In the genomic region with DNA sequence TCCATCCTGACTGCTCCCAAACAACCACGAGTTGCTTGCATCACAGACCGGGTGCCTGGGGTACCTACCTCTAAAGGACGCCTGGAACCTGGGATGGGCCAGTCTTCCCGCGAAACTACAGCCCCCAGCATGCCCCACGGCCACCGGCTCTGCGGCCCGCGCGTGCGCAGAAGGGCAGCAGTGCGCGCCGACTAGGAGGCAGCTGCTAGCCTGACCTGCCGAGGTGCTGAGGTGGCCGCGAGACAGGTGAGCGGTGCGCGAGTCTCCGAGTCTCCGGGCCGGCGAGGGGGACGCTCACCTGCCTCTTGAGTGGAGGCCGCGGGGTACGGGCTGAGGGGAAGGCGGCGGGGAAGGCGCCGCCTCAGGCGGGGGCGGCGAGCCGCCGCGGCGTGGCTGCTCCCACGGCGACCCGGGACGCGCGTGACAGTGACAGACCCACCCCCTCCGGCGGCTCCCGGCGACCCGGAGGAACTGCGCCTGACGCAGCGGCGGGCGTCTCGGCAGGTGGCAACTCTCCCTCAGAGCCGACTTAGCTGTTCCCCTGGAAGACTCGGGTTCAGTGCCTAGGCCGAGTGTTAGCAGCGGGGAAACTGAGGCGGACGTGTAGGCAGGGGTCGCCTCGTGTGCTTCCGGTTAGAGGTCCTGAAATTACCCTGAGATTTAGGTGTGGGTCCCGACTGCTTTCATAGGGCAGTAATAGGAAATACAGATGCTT, we compare ENCODE assay signal across 8 mouse cellular contexts. TPM values are rescaled to one million over a fixed set of nuclear protein-coding genes. Genes with fewer than 3 reads are reported as not detected.
DNase-seq lines count a peak whose midpoint lies in the region; ATAC-seq and TF ChIP-seq lines count a peak whose summit lies in the region.

A gene (plus strand): TSS at position 146 of the 715 bp plus-strand sequence.

- peak within 1 kb of the TSS; percentile 92 for H3K4me3 ChIP-seq in embryonic facial prominence, embryonic 14.5 days (ENCODE audit: low read depth, low read length)
- peak within 1 kb of the TSS; percentile 80 for H3K4me3 ChIP-seq in limb, embryonic 14.5 days (replicated peaks; ENCODE audit: low read length)
- H3K4me3 ChIP-seq in midbrain, postnatal 0 days (ENCODE audit: low read depth, low read length), result peak within 1 kb of the TSS; percentile 84

- TF ChIP-seq POLR2A in limb, embryonic 14.5 days (IDR thresholded peaks at IDR 0.05; ENCODE audit: borderline replicate concordance, extremely low read depth, insufficient read depth, insufficient read length), result 0 out of 2 replicates have a peak, but pooled peaks have one; percentile 55

- peak within 1 kb of the TSS; percentile 75 for H3K9ac ChIP-seq in embryonic facial prominence, embryonic 14.5 days (ENCODE audit: low read depth, low read length)
- peak within 1 kb of the TSS; percentile 70 for H3K9ac ChIP-seq in limb, embryonic 14.5 days (ENCODE audit: low read depth, low read length, severe bottlenecking)
- peak within 1 kb of the TSS; percentile 84 for H3K9ac ChIP-seq in midbrain, postnatal 0 days (replicated peaks; ENCODE audit: low read length, poor library complexity, severe bottlenecking)

- H3K27me3 ChIP-seq in embryonic facial prominence, embryonic 14.5 days (replicated peaks; ENCODE audit: control insufficient read depth, insufficient read depth, low read length), result no peaks in the 10 kb centered on the region
- no peaks in the 10 kb centered on the region for H3K27me3 ChIP-seq in limb, embryonic 14.5 days (ENCODE audit: control insufficient read depth, insufficient read depth, low read length)
- no peaks in the 10 kb centered on the region for H3K27me3 ChIP-seq in midbrain, postnatal 0 days (ENCODE audit: insufficient read depth, low read length)

- H3K36me3 ChIP-seq in embryonic facial prominence, embryonic 14.5 days (ENCODE audit: control insufficient read depth, insufficient read depth, low read length), result no peaks in the 10 kb centered on the region
- no peaks in the 10 kb centered on the region for H3K36me3 ChIP-seq in limb, embryonic 14.5 days (ENCODE audit: control insufficient read depth, insufficient read depth, low read length)
- H3K36me3 ChIP-seq in midbrain, postnatal 0 days (ENCODE audit: insufficient read depth, low read length), result no peaks in the 10 kb centered on the region

- DNase-seq in 3134 (ENCODE audit: extremely low read depth, insufficient read length, low spot score), result peak; percentile 88
- DNase-seq in adrenal gland, postnatal 4 days (ENCODE audit: low spot score in 2 of 2), result peak; percentile 62 to 67
- DNase-seq in embryonic facial prominence, embryonic 14.5 days (ENCODE audit: low spot score), result peak; percentile 88
- peak; percentile 73 for DNase-seq in heart, adult 8-10 months (ENCODE audit: low spot score)
- DNase-seq in kidney, adult 9 months, result peak; percentile 87
- peak; percentile 84 for DNase-seq in limb, embryonic 14.5 days (ENCODE audit: low spot score)
- peak; percentile 89 for DNase-seq in midbrain, postnatal 0 days (ENCODE audit: low spot score)
- peak; percentile 73 to 78 for DNase-seq in spleen, postnatal 14 days (ENCODE audit: low spot score in 2 of 2)

- TF ChIP-seq CTCF in midbrain, postnatal 0 days (IDR thresholded peaks at IDR 0.05), result no peak

- H3K4me2 ChIP-seq in embryonic facial prominence, embryonic 14.5 days (ENCODE audit: low read depth, low read length), result peak within 1 kb of the TSS; percentile 92
- H3K4me2 ChIP-seq in limb, embryonic 14.5 days (replicated peaks; ENCODE audit: low read depth, low read length, severe bottlenecking), result peak within 1 kb of the TSS; percentile 88
- H3K4me2 ChIP-seq in midbrain, postnatal 0 days (ENCODE audit: low read depth, low read length, poor library complexity, severe bottlenecking), result peak within 1 kb of the TSS; percentile 74

- no peaks in the 10 kb centered on the region for H3K9me3 ChIP-seq in embryonic facial prominence, embryonic 14.5 days (ENCODE audit: control insufficient read depth, low read length)
- no peaks in the 10 kb centered on the region for H3K9me3 ChIP-seq in limb, embryonic 14.5 days (ENCODE audit: control insufficient read depth, low read length)
- H3K9me3 ChIP-seq in midbrain, postnatal 0 days (ENCODE audit: low read length), result no peaks in the 10 kb centered on the region

- 0% methylated on average over 33 of the region's 67 CpGs for WGBS in embryonic facial prominence, embryonic 14.5 days
- under 1% methylated on average over 56 of the region's 67 CpGs for WGBS in limb, embryonic 14.5 days
- WGBS in midbrain, postnatal 0 days, result under 1% methylated on average over 66 of the region's 67 CpGs

- peak; percentile 95 for ATAC-seq in embryonic facial prominence, embryonic 14.5 days (ENCODE audit: low read depth)
- ATAC-seq in limb, embryonic 14.5 days (ENCODE audit: low FRiP score, low read depth), result peak; percentile 91
- ATAC-seq in midbrain, postnatal 0 days (ENCODE audit: low FRiP score), result peak; percentile 91

- no peak within 1 kb of the TSS for H3K27ac ChIP-seq in embryonic facial prominence, embryonic 14.5 days (replicated peaks; ENCODE audit: low read depth, low read length)
- H3K27ac ChIP-seq in limb, embryonic 14.5 days (replicated peaks; ENCODE audit: low read depth, low read length), result no peak within 1 kb of the TSS
- H3K27ac ChIP-seq in midbrain, postnatal 0 days (ENCODE audit: low read depth, low read length), result peak within 1 kb of the TSS; percentile 75

- H3K4me1 ChIP-seq in embryonic facial prominence, embryonic 14.5 days (ENCODE audit: control insufficient read depth, insufficient read depth, low read length), result peaks cover 8% of the 10 kb centered on the region
- peaks cover 5% of the 10 kb centered on the region; the same call in 1 of the 2 replicates for H3K4me1 ChIP-seq in limb, embryonic 14.5 days (ENCODE audit: control insufficient read depth, insufficient read depth, low read length)
- peaks cover 9% of the 10 kb centered on the region for H3K4me1 ChIP-seq in midbrain, postnatal 0 days (ENCODE audit: insufficient read depth, low read length)

RNA-seq across cellular contexts. Expression of the gene that starts here (rescaled TPM):
- 10 to 100 TPM; 22.1 to 26.5 TPM for total RNA-seq in adrenal gland, postnatal 4 days (2021)
- polyA plus RNA-seq in embryonic facial prominence, embryonic 14.5 days (2014; fragmentation: Nextera tagmentation; extraction: Ambion mirVana), result 23.8 and 24.9 TPM in 2 replicates
- 10 to 100 TPM; 11.0 to 14.6 (median 11.7) TPM for total RNA-seq in heart, adult 8-10 months (2022)
- 32.1 and 37.2 TPM in 2 replicates for polyA plus RNA-seq in limb, embryonic 14.5 days (2012; rRNA removed)
- 26.2 and 26.3 TPM in 2 replicates for polyA plus RNA-seq in limb, embryonic 14.5 days (2014; fragmentation: Nextera tagmentation; extraction: Ambion mirVana)
- 83.9 and 89.3 TPM in 2 replicates for total RNA-seq in midbrain, postnatal 0 days (2014; rRNA removed)
- polyA plus RNA-seq in midbrain, postnatal 0 days (2015; fragmentation: Nextera tagmentation; extraction: Ambion mirVana), result 68.4 and 70.7 TPM in 2 replicates
